16 mouse cellular contexts compared by ENCODE assay signal in genomic region chr4:98593961-98594360, GRCm38 (mm10).
DNase-seq lines count a peak whose midpoint lies in the region; ATAC-seq and TF ChIP-seq lines count a peak whose summit lies in the region.
"Had no signal": no experiment of that assay in that cellular context is flagged by ENCODE, and none has a peak within 500 bp of the region (broad histone marks: within the 10 kb centered on the region; RNA-seq: fewer than 3 reads in every experiment).

No protein-coding gene starts in this region.

- H3K9me3 ChIP-seq in kidney, embryonic 15.5 days (replicated peaks): no peaks in the 10 kb centered on the region
- H3K9me3 ChIP-seq: forebrain, embryonic 15.5 days; hindbrain, embryonic 15.5 days; liver, embryonic 15.5 days; midbrain, embryonic 15.5 days had no signal

- H3K4me3 ChIP-seq in kidney, embryonic 15.5 days (replicated peaks): no peak overlapping the region
- H3K4me3 ChIP-seq in kidney, adult 2 months (ENCODE audit: insufficient read depth, low read depth, low read length): no peak overlapping the region
- H3K4me3 ChIP-seq: forebrain, embryonic 15.5 days; hindbrain, embryonic 15.5 days; liver, embryonic 15.5 days; midbrain, embryonic 15.5 days had no signal

- H3K4me1 ChIP-seq in kidney, embryonic 15.5 days: no peaks in the 10 kb centered on the region
- H3K4me1 ChIP-seq in kidney, adult 2 months (ENCODE audit: control insufficient read depth, insufficient read depth, low read length): no peaks in the 10 kb centered on the region
- H3K4me1 ChIP-seq: liver, embryonic 15.5 days; midbrain, embryonic 15.5 days had no signal

- H3K27ac ChIP-seq in kidney, embryonic 15.5 days: no peak overlapping the region
- no peak overlapping the region for H3K27ac ChIP-seq in kidney, adult 2 months (ENCODE audit: insufficient read depth, low read depth, low read length)
- H3K27ac ChIP-seq: forebrain, embryonic 15.5 days; hindbrain, embryonic 15.5 days; liver, embryonic 15.5 days; macrophage; midbrain, embryonic 15.5 days; stomach, postnatal 0 days had no signal

- H3K4me2 ChIP-seq in kidney, embryonic 15.5 days: no peak overlapping the region
- H3K4me2 ChIP-seq: forebrain, embryonic 15.5 days; hindbrain, embryonic 15.5 days; liver, embryonic 15.5 days; midbrain, embryonic 15.5 days had no signal

- no peak for TF ChIP-seq CTCF in kidney, adult 2 months (conservative IDR thresholded peaks at IDR 0.05; ENCODE audit: insufficient read depth, insufficient read length, low read depth, low read length)

- no peak overlapping the region for H3K9ac ChIP-seq in kidney, embryonic 15.5 days
- H3K9ac ChIP-seq: forebrain, embryonic 15.5 days; hindbrain, embryonic 15.5 days; liver, embryonic 15.5 days; midbrain, embryonic 15.5 days had no signal

- TF ChIP-seq POLR2A in kidney, adult 2 months (IDR thresholded peaks at IDR 0.05; ENCODE audit: low read depth, low read length): no peak

- ATAC-seq in kidney, embryonic 15.5 days (replicated peaks; ENCODE audit: low FRiP score): peak; percentile 85
- ATAC-seq: forebrain, embryonic 15.5 days; midbrain, embryonic 15.5 days had no signal

- no peaks in the 10 kb centered on the region for H3K36me3 ChIP-seq in kidney, embryonic 15.5 days
- no peaks in the 10 kb centered on the region; the same call in 1 of the 2 replicates for H3K36me3 ChIP-seq in kidney, adult 2 months (ENCODE audit: control insufficient read depth, insufficient read depth, low read length)
- H3K36me3 ChIP-seq: forebrain, embryonic 15.5 days; hindbrain, embryonic 15.5 days; liver, embryonic 15.5 days; midbrain, embryonic 15.5 days had no signal

- 46% methylated on average over 1 of the region's 1 CpGs for WGBS in kidney, embryonic 15.5 days
- 65% methylated on average over 1 of the region's 1 CpGs for whole genome bisulfite sequencing in kidney, adult 2 months

- DNase-seq in cerebellum, adult 18-20 months: peak; percentile 44 to 56
- no peak for DNase-seq in cerebellum, adult 11 months
- DNase-seq in kidney, adult 2 months: no peak
- DNase-seq in right cerebral cortex, adult 18-20 months: peak; percentile 50
- no peak for DNase-seq in right cerebral cortex, postnatal 4 days
- DNase-seq in right cerebral cortex, postnatal 25 days: peak; percentile 21
- DNase-seq in ovary, postnatal 10 days (ENCODE audit: low spot score): no peak
- DNase-seq: heart, adult 18-20 months; kidney, postnatal 14 days had no signal

- no peaks in the 10 kb centered on the region for H3K27me3 ChIP-seq in kidney, embryonic 15.5 days
- H3K27me3 ChIP-seq in kidney, adult 2 months (replicated peaks; ENCODE audit: control insufficient read depth, insufficient read depth, low read length): no peaks in the 10 kb centered on the region
- H3K27me3 ChIP-seq: forebrain, embryonic 15.5 days; hindbrain, embryonic 15.5 days; liver, embryonic 15.5 days; midbrain, embryonic 15.5 days had no signal

Comparison
In these comparisons a context has a peak if more than half of its experiments do, and no peak if none do; other contexts are left out.
1. DNase-seq: peak in cerebellum, adult 18-20 months (2 of 2), right cerebral cortex, adult 18-20 months (single experiment) and right cerebral cortex, postnatal 25 days (single experiment); none in cerebellum, adult 11 months (single experiment), kidney, adult 2 months (single experiment), right cerebral cortex, postnatal 4 days (single experiment) and ovary, postnatal 10 days (single experiment).